Mouse (Mus musculus) midbrain, embryonic 14.5 days (tissue): ENCODE measurements around the gene Hist2h4. TPM values are rescaled to one million over a fixed set of nuclear protein-coding genes. Genes with fewer than 3 reads are reported as not detected.
A peak's percentile ranks its signal among the peaks of the same experiment; 100 is the strongest.
"Not testable (repeated sequence)": the region's sequence is repeated elsewhere in the genome, so short reads cannot be mapped to it uniquely, and the experiment has no call there.

Experiments
- ATAC-seq: fragments of 200-750 bp; cut with Nextera tagmentation; 2 replicates; pipeline ENCODE4 v1.8.0; 2017; ENCODE audit warnings: moderate number of reproducible peaks, moderate library complexity; ENCODE audit not compliant: low FRiP score, low TSS enrichment
- DNase-seq: peaks from one replicate; pipeline ENCODE4 v3.0.0-alpha.2; 2015
- H3K27ac ChIP-seq: fragments of 300-500 bp; sonication (generic); replicated peaks from 2 replicates; pipeline ENCODE4 v1.5.1; 2014; ENCODE audit warnings: mild to moderate bottlenecking, low read depth, low read length, moderate library complexity
- H3K27me3 ChIP-seq: fragments of 300-500 bp; sonication (generic); 2 replicates; pipeline ENCODE4 v1.6.1; 2014; ENCODE audit warnings: low read length, control low read depth, mixed read lengths; ENCODE audit not compliant: control insufficient read depth, insufficient read depth
- H3K36me3 ChIP-seq: fragments of 300-500 bp; sonication (generic); 2 replicates; pipeline ENCODE4 v1.6.1; 2014; ENCODE audit warnings: low read length, control low read depth; ENCODE audit not compliant: control insufficient read depth, insufficient read depth
- H3K4me1 ChIP-seq: fragments of 300-500 bp; sonication (generic); 2 replicates; pipeline ENCODE4 v1.6.1; 2014; ENCODE audit warnings: mild to moderate bottlenecking, antibody characterized with exemption, low read length, control low read depth; ENCODE audit not compliant: control insufficient read depth, insufficient read depth
- H3K4me2 ChIP-seq: fragments of 300-500 bp; sonication (generic); 2 replicates; pipeline ENCODE4 v1.6.1; 2014; ENCODE audit warnings: mild to moderate bottlenecking, low read length, moderate library complexity
- H3K4me3 ChIP-seq: fragments of 300-500 bp; sonication (generic); replicated peaks from 2 replicates; pipeline ENCODE4 v1.5.1; 2014; ENCODE audit warnings: low read depth, low read length
- H3K9ac ChIP-seq: fragments of 300-500 bp; sonication (generic); replicated peaks from 2 replicates; pipeline ENCODE4 v1.6.1; 2014; ENCODE audit warnings: mild to moderate bottlenecking, low read length, moderate library complexity
- H3K9me3 ChIP-seq: fragments of 300-500 bp; sonication (generic); 2 replicates; pipeline ENCODE4 v1.6.1; 2016; ENCODE audit warnings: low read length, control low read depth, mixed read lengths; ENCODE audit not compliant: control insufficient read depth
- WGBS: fragments of 180-500 bp; shearing (Covaris S2); extraction: QIAGEN DNeasy Blood & Tissue Kit; methylation state at CpG from one replicate; pipeline ENCODE4 v1.1.7; 2014; 5-methylcytosine and 5-hydroxymethylcytosine counted together
- polyA plus RNA-seq: library from polyadenylated mRNA; unstranded; fragments of >200 nt; fragmentation: Nextera tagmentation; extraction: Ambion mirVana; gene quantifications from 2 replicates; pipeline ENCODE4 v1.2.1, GENCODE M21; 2014

Hist2h4 gene
- polyA plus RNA-seq, 1 experiment from 2014 or later: 5.2 TPM

- Histone ChIP-seq H3K27me3 (no peaks in the 10 kb centered on the region), H3K9me3 (no peaks in the 10 kb centered on the region), H3K4me3 (peak overlapping the region; percentile 46), H3K4me1 (0 out of 2 replicates have a peak, but pooled peaks cover 4% of the 10 kb centered on the region), H3K9ac (peak overlapping the region; percentile 55), H3K27ac (peak overlapping the region; percentile 57; the same call in 1 of the 2 replicates), H3K36me3 (no peaks in the 10 kb centered on the region), H3K4me2 (peak overlapping the region; percentile 68)
- 15% methylated on average over 8 of the region's 8 CpGs for whole genome bisulfite sequencing
- DNase-seq (peak; percentile 51), ATAC-seq (0 out of 2 replicates have a peak, but pooled peaks have one; percentile 4)
Measured at GRCm38 (mm10) chr3:96277428-96277799, 14.3 kb upstream of the Hist2h4 start.

GRCm38 (mm10) chr3:96273591-96274465 lies 10.7 kb upstream of the Hist2h4 start:
- no peak for ATAC-seq
- 88% methylated on average over 17 of the region's 17 CpGs for WGBS
- H3K27ac ChIP-seq: no peak overlapping the region

DNA sequence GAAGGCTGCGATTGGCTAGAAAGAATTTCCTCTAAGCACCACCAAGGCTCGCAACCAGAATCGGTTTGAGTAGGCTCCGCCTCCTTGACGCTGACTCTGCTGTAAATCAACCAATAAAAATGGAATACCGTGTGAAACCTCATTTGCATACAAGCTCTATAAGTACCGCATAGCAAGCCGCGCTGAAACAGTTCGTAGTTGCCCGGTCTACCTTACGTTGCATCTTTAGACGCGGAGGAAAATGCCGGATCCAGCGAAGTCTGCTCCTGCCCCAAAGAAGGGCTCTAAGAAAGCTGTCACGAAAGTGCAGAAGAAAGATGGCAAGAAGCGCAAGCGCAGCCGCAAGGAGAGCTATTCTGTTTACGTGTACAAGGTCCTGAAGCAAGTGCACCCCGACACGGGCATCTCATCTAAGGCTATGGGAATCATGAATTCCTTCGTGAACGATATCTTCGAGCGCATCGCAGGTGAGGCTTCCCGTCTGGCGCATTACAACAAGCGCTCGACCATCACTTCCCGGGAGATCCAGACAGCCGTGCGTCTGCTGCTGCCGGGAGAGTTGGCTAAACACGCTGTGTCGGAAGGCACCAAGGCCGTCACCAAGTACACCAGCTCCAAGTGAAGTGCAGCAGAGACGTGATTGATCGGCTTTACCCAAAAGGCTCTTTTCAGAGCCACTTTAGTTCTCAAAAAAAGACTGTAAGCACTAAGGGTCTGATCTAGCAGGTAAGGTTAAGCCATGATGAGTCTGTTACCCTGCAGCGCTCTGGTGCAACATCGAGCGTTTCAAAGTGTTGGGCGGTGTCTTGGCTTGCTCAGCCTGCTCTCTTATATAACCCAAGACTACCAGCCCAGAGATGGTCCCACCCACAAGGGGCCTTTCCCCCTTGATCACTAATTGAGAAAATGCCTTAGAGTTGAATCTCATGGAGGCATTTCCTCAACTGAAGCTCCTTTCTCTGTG lies 6.7 kb upstream of the Hist2h4 start, which contains the start of gene Hist2h2bb:
TSS of gene Hist2h2bb (plus strand) at position 242 of the 964 bp plus-strand sequence.
- peak; percentile 96 for DNase-seq
- peak within 1 kb of the TSS; percentile 57 for H3K9ac ChIP-seq
- ATAC-seq: peak; percentile 97
- peak within 1 kb of the TSS; percentile 91 for H3K4me2 ChIP-seq
- H3K4me3 ChIP-seq: peak within 1 kb of the TSS; percentile 40
- H3K4me1 ChIP-seq: peaks cover 10% of the 10 kb centered on the region
- no peaks in the 10 kb centered on the region for H3K36me3 ChIP-seq
- under 1% methylated on average over 45 of the region's 45 CpGs for WGBS
- H3K27ac ChIP-seq: peak within 1 kb of the TSS; percentile 79
- no peaks in the 10 kb centered on the region for H3K27me3 ChIP-seq
- H3K9me3 ChIP-seq: no peaks in the 10 kb centered on the region

More at GRCm38 (mm10) chr3:96273591-96274465, 10.7 kb upstream of the Hist2h4 start:
- H3K27me3 ChIP-seq: no peaks in the 10 kb centered on the region
- H3K9ac ChIP-seq: no peak overlapping the region
- no peaks in the 10 kb centered on the region for H3K36me3 ChIP-seq
- H3K9me3 ChIP-seq: no peaks in the 10 kb centered on the region
- H3K4me3 ChIP-seq: no peak overlapping the region
- H3K4me1 ChIP-seq: 0 out of 2 replicates have a peak, but pooled peaks cover 7% of the 10 kb centered on the region
- no peak for DNase-seq
- no peak overlapping the region for H3K4me2 ChIP-seq

GRCm38 (mm10) chr3:96268776-96269378 lies 5.8 kb upstream of the Hist2h4 start:
- not testable (repeated sequence) for H3K27me3 ChIP-seq, H3K9me3 ChIP-seq, H3K36me3 ChIP-seq, DNase-seq
- peak overlapping the region; percentile 79 for H3K27ac ChIP-seq
- peak overlapping the region; percentile 40 for H3K4me3 ChIP-seq
- H3K4me2 ChIP-seq: peak overlapping the region; percentile 91
- peak; percentile 55 for ATAC-seq
- peaks cover 17% of the 10 kb centered on the region for H3K4me1 ChIP-seq
- WGBS: under 1% methylated on average over 11 of the region's 44 CpGs
- peak overlapping the region; percentile 39; the same call in 1 of the 2 replicates for H3K9ac ChIP-seq

DNA sequence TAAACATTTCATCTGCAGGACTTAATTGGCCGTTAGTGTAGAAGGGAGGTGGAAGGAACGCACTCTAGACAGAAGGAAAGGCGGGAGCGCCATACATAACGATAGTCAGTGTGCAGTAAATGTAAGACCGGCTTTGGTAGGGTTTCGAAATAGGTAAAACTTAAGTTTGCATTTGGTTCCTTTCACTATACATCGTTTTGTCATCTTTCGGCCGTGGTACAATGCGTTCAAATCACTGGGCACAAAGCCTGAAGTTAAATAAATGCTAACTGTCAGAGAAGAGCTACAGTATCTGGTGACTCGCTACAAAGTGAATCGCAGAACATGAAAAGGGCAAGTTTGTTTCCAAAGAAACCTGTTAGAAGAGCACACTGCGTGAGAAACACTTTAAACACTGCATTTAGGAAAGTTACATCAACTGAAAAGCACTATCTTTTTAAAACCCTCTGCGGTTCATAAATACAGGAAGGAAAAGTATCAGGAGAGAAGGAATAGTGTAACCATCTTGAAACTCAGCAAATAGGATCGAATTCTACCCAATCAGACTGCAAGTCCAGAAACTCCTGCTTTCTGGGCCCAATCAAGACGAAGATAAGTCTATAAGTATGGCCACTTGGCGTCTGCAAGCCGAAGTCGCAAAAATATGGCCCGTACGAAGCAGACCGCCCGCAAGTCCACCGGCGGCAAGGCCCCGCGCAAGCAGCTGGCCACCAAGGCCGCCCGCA lies 5.1 kb upstream of the Hist2h4 start, which contains the start of gene Hist2h3b:
TSS of gene Hist2h3b (plus strand) at position 604 of the 725 bp plus-strand sequence.
- ATAC-seq: peak; percentile 71
- H3K27me3 ChIP-seq: no peaks in the 10 kb centered on the region
- peak within 1 kb of the TSS; percentile 40 for H3K4me3 ChIP-seq
- peak within 1 kb of the TSS; percentile 91 for H3K4me2 ChIP-seq
- peak within 1 kb of the TSS; percentile 79 for H3K27ac ChIP-seq
- H3K36me3 ChIP-seq: no peaks in the 10 kb centered on the region
- WGBS: 22% methylated on average over 30 of the region's 30 CpGs
- no peaks in the 10 kb centered on the region for H3K9me3 ChIP-seq
- peak within 1 kb of the TSS; percentile 39; the same call in 1 of the 2 replicates for H3K9ac ChIP-seq
- DNase-seq: peak; percentile 88
- H3K4me1 ChIP-seq: peaks cover 18% of the 10 kb centered on the region

DNA sequence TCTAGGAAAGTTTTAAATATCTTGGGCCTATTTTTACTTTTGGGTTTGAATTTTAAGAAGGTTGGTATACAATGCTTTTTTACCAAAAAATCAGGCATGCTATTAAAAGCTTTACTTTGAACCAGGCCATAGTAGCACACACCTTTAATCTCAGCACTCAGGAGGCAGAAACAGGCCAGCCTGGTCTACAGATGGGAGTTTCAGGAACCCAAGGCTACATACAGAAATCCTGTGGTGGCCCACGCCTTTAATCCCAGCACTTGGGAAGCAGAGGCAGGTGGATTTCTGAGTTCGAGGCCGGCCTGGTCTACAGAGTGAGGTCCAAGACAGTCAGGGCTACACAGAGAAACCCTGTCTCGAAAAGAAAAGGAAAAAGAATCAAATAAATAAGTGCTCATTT lies 4.4 kb upstream of the Hist2h4 start:
- Histone ChIP-seq H3K4me3 (no peak overlapping the region), H3K4me2 (peak overlapping the region; percentile 91; the same call in 1 of the 2 replicates), H3K4me1 (peaks cover 18% of the 10 kb centered on the region), H3K27me3 (no peaks in the 10 kb centered on the region), H3K27ac (no peak overlapping the region), H3K9ac (no peak overlapping the region), H3K36me3 (no peaks in the 10 kb centered on the region), H3K9me3 (no peaks in the 10 kb centered on the region)
- WGBS: 80% methylated on average over 4 of the region's 4 CpGs
- DNase-seq (no peak), ATAC-seq (no peak)

DNA sequence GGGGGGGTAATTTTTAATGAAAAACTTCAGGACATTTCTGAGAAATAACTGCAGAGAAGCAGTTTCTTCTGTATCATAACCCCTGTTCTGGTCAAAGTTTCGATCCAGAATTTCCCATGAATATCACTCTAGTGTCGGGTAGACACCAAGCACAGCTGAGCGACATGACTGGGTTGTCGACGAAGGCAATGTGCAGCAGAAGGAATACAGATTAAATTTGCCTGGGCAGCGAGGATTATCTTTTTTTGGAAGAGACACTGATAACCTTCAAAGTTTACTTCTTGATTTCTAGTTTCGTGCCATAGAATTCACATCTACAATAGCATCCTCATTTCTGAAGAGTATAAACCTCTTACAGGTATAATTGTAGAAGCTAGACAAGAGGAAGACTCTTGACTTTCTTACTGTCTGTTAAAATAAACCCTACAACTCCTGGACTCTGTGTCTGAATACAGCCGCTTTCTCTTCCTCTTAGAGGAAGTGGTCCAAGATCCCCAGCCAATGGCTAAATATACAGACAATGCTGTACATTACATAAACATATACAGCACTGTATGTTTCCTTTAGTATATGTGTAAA lies 3.1 kb upstream of the Hist2h4 start:
- Histone ChIP-seq H3K9me3 (no peaks in the 10 kb centered on the region), H3K9ac (no peak overlapping the region), H3K36me3 (no peaks in the 10 kb centered on the region), H3K4me3 (no peak overlapping the region), H3K4me1 (peaks cover 18% of the 10 kb centered on the region), H3K27ac (no peak overlapping the region), H3K4me2 (no peak overlapping the region), H3K27me3 (no peaks in the 10 kb centered on the region)
- DNase-seq: no peak
- ATAC-seq: no peak
- WGBS: 93% methylated on average over 8 of the region's 8 CpGs
